Mouse (Mus musculus) cortical plate, adult 2 months (tissue): ENCODE data around the gene Fam3a.

Experiments
- CTCF ChIP-seq: fragments of 200-500 bp; IDR thresholded peaks from 2 replicates; pipeline ENCODE4 v1.5.1; 2011; ENCODE audit warnings: mild to moderate bottlenecking, control low read depth, low read length; ENCODE audit not compliant: insufficient read depth; ENCODE audit errors: extremely low read depth
- POLR2A ChIP-seq: fragments of 200-500 bp; IDR thresholded peaks from 2 replicates; pipeline ENCODE4 v1.6.1; 2011; ENCODE audit warnings: mild to moderate bottlenecking, low read length, control low read depth; ENCODE audit not compliant: insufficient read depth; ENCODE audit errors: extremely low read depth

DNA sequence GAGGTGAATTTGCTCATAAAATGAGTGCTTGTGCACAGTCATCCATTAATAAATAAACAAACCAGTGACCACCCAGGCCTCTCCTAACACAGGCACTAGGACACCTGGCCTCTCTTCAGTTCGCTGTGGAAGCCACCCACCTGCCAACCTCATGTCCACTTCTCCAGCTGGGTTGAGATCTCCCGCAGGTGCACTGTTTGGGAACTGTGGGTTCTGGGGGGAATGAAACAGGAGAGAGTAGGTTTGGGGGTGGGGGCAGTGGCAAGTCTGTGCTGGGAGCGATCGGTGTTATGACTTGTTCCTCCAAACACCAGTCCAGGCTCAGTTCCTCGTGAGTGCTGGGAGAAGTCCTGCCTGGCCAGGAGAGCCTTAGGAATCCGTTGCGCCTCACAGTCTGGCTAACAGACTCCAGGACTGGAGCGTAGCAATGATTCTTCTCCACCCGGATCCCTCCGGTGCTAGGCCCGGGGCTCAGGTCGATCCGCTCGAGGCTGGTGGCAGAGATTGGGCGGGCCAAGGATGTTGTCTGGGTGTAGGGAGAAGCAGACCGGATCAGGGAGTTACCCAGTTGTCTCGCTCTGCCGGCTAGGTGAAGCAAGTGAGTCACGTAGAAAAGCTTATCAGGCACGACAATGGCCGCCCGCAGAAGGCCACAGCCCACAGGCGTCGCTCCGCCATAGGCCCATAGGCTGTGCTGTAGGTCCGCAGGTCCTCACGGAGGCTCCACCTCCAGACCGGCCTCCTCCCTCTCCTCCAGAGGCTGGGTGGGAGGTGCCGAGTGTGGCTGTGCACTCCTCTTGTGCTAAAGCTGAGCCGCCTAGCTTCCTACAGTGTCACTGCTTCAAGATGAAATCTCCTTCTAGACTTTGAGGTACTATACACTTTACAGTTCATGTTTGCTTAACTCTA lies at the start of gene Fam3a, which contains the start of gene Ikbkg:
- TF ChIP-seq POLR2A = peak; percentile 88
- TF ChIP-seq CTCF = no peak
